13 mouse cellular contexts compared by ENCODE assay signal in the genomic region with DNA sequence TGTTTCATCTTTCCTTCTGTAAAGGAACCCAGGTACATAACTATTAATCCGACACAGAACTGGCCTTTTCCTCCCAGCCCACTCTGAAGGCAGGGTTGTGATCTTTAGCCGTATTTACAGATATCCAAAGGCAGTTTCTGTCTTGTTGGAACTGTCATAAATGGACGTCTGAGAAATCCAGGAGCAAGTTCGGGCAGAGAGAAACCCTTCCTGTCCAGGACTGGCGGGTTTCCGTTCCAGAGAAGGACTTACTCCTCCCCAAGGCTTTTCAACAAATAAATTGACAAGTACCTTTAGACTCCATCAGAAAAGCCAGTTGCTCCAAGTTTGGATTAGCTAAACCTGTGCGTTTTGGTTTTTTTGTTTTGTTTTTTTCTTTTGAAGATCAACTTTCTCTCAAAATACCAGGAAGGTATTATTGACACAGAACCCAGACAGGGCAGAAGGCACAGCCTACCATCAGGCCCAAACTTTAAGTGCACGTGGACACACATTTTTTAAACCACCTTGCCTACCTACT. TPM values are rescaled to one million over a fixed set of nuclear protein-coding genes. Genes with fewer than 3 reads are reported as not detected.
DNase-seq lines count a peak whose midpoint lies in the region; ATAC-seq and TF ChIP-seq lines count a peak whose summit lies in the region.
"Had no signal": no experiment of that assay in that cellular context is flagged by ENCODE, and none has a peak within 500 bp of the region (broad histone marks: within the 10 kb centered on the region; RNA-seq: fewer than 3 reads in every experiment).

No protein-coding gene starts in this region.

- intact Hi-C loops in left cerebral cortex, postnatal 14 days (cut with DNase I) = no loop called here

- peaks cover 89% of the 10 kb centered on the region for H3K4me1 ChIP-seq in hindbrain, embryonic 10.5 days (replicated peaks)
- peaks cover 27% of the 10 kb centered on the region for H3K4me1 ChIP-seq in hindbrain, postnatal 0 days (ENCODE audit: insufficient read depth, low read length)
- peaks cover 58% of the 10 kb centered on the region for H3K4me1 ChIP-seq in neural tube, embryonic 11.5 days (ENCODE audit: control insufficient read depth, insufficient read depth, low read length)
- H3K4me1 ChIP-seq in forebrain, postnatal 0 days (ENCODE audit: insufficient read depth) = peaks cover 33% of the 10 kb centered on the region
- peaks cover 81% of the 10 kb centered on the region for H3K4me1 ChIP-seq in neural tube, embryonic 15.5 days

- H3K27me3 ChIP-seq in hindbrain, embryonic 10.5 days (ENCODE audit: insufficient read depth, poor library complexity, severe bottlenecking) = peaks cover 65% of the 10 kb centered on the region
- H3K27me3 ChIP-seq in hindbrain, postnatal 0 days (ENCODE audit: insufficient read depth, low read length) = no peaks in the 10 kb centered on the region
- H3K27me3 ChIP-seq in neural tube, embryonic 11.5 days (ENCODE audit: control insufficient read depth, insufficient read depth, low read length) = peaks cover 2% of the 10 kb centered on the region; the same call in 1 of the 2 replicates
- H3K27me3 ChIP-seq in forebrain, postnatal 0 days (ENCODE audit: insufficient read depth, low read length) = no peaks in the 10 kb centered on the region
- H3K27me3 ChIP-seq in neural tube, embryonic 15.5 days (replicated peaks) = no peaks in the 10 kb centered on the region
- H3K27me3 ChIP-seq: stomach, embryonic 15.5 days had no signal

- H3K27ac ChIP-seq in hindbrain, embryonic 10.5 days = peak overlapping the region; percentile 98
- H3K27ac ChIP-seq in hindbrain, postnatal 0 days = no peak overlapping the region
- no peak overlapping the region for H3K27ac ChIP-seq in neural tube, embryonic 11.5 days (ENCODE audit: low read depth, low read length)
- H3K27ac ChIP-seq in forebrain, postnatal 0 days (ENCODE audit: low read depth, low read length) = peak overlapping the region; percentile 86
- no peak overlapping the region; the same call in 1 of the 2 replicates for H3K27ac ChIP-seq in neural tube, embryonic 15.5 days (replicated peaks)
- H3K27ac ChIP-seq: stomach, embryonic 15.5 days had no signal

- no peak overlapping the region for H3K4me2 ChIP-seq in hindbrain, postnatal 0 days (ENCODE audit: low read depth, low read length)
- H3K4me2 ChIP-seq in neural tube, embryonic 11.5 days (ENCODE audit: low read depth) = 0 out of 2 replicates have a peak overlapping the region, but pooled peaks have one; percentile 1
- peak overlapping the region; percentile 65 for H3K4me2 ChIP-seq in forebrain, postnatal 0 days (ENCODE audit: low read depth)
- 0 out of 2 replicates have a peak overlapping the region, but pooled peaks have one; percentile 55 for H3K4me2 ChIP-seq in neural tube, embryonic 15.5 days

- no peak overlapping the region for H3K9ac ChIP-seq in hindbrain, postnatal 0 days (replicated peaks; ENCODE audit: low read length)
- H3K9ac ChIP-seq in neural tube, embryonic 11.5 days (ENCODE audit: low read length) = no peak overlapping the region
- H3K9ac ChIP-seq in forebrain, postnatal 0 days = peak overlapping the region; percentile 55; the same call in 1 of the 2 replicates
- no peak overlapping the region for H3K9ac ChIP-seq in neural tube, embryonic 15.5 days (replicated peaks)
- H3K9ac ChIP-seq: stomach, embryonic 15.5 days had no signal

- no peaks in the 10 kb centered on the region for H3K36me3 ChIP-seq in hindbrain, embryonic 10.5 days
- H3K36me3 ChIP-seq in hindbrain, postnatal 0 days (ENCODE audit: insufficient read depth, low read length) = no peaks in the 10 kb centered on the region
- H3K36me3 ChIP-seq in neural tube, embryonic 11.5 days (ENCODE audit: control insufficient read depth, insufficient read depth, low read length) = no peaks in the 10 kb centered on the region
- peaks cover 5% of the 10 kb centered on the region; the same call in 1 of the 2 replicates for H3K36me3 ChIP-seq in forebrain, postnatal 0 days (ENCODE audit: insufficient read depth)
- no peaks in the 10 kb centered on the region for H3K36me3 ChIP-seq in neural tube, embryonic 15.5 days
- H3K36me3 ChIP-seq: stomach, embryonic 15.5 days had no signal

- H3K4me3 ChIP-seq in hindbrain, embryonic 10.5 days = peak overlapping the region; percentile 54; the same call in 1 of the 2 replicates
- H3K4me3 ChIP-seq in hindbrain, postnatal 0 days (ENCODE audit: low read length) = no peak overlapping the region
- H3K4me3 ChIP-seq in neural tube, embryonic 11.5 days (ENCODE audit: low read depth, low read length) = no peak overlapping the region
- no peak overlapping the region for H3K4me3 ChIP-seq in forebrain, postnatal 0 days (ENCODE audit: low read depth, low read length)
- no peak overlapping the region for H3K4me3 ChIP-seq in neural tube, embryonic 15.5 days (replicated peaks)

- no peak for TF ChIP-seq CTCF in hindbrain, postnatal 0 days (IDR thresholded peaks at IDR 0.05; ENCODE audit: low read depth)
- TF ChIP-seq CTCF in forebrain, postnatal 0 days (IDR thresholded peaks at IDR 0.05; ENCODE audit: low read depth) = no peak

- H3K9me3 ChIP-seq in hindbrain, embryonic 10.5 days = no peaks in the 10 kb centered on the region
- H3K9me3 ChIP-seq in hindbrain, postnatal 0 days (ENCODE audit: low read length) = no peaks in the 10 kb centered on the region
- no peaks in the 10 kb centered on the region for H3K9me3 ChIP-seq in neural tube, embryonic 11.5 days (ENCODE audit: control insufficient read depth, low read length)
- H3K9me3 ChIP-seq in forebrain, postnatal 0 days (ENCODE audit: low read length) = no peaks in the 10 kb centered on the region
- no peaks in the 10 kb centered on the region for H3K9me3 ChIP-seq in neural tube, embryonic 15.5 days (replicated peaks)
- H3K9me3 ChIP-seq: stomach, embryonic 15.5 days had no signal

- DNase-seq in hindbrain, embryonic 10.5 days (ENCODE audit: low spot score) = no peak
- no peak for DNase-seq in hindbrain, postnatal 0 days (ENCODE audit: low spot score)
- DNase-seq in neural tube, embryonic 11.5 days (ENCODE audit: low spot score) = no peak
- no peak for DNase-seq in neural tube, embryonic 10.5 days (ENCODE audit: extremely low spot score, low spot score)
- DNase-seq in forebrain, postnatal 0 days = peak; percentile 47
- DNase-seq in left cerebral cortex, postnatal 14 days (ENCODE audit: low spot score in 2 of 2) = no peak
- no peak for DNase-seq in embryo, embryonic 11 days
- DNase-seq: cerebellum, adult 9-11 months; gastrocnemius, postnatal 10 days; lung, adult 18-20 months; right cerebral cortex, postnatal 4 days had no signal

- no peak for ATAC-seq in hindbrain, postnatal 0 days
- no peak for ATAC-seq in neural tube, embryonic 11.5 days (ENCODE audit: insufficient read depth, low FRiP score, low TSS enrichment)
- no peak for ATAC-seq in forebrain, postnatal 0 days
- ATAC-seq in neural tube, embryonic 15.5 days (ENCODE audit: low FRiP score) = no peak

- 44% methylated on average over 8 of the region's 8 CpGs for WGBS in hindbrain, embryonic 10.5 days
- 77% methylated on average over 8 of the region's 8 CpGs for WGBS in hindbrain, postnatal 0 days
- 51% methylated on average over 8 of the region's 8 CpGs for WGBS in neural tube, embryonic 11.5 days
- 65% methylated on average over 8 of the region's 8 CpGs for WGBS in forebrain, postnatal 0 days
- 60% methylated on average over 8 of the region's 8 CpGs for WGBS in neural tube, embryonic 15.5 days

RNA-seq across cellular contexts. Expression of gene Bcl11b, which starts 24.6 kb away (rescaled TPM):
- 3.0 and 3.3 TPM in 2 replicates for polyA plus RNA-seq in hindbrain, embryonic 10.5 days (2016; fragmentation: Nextera tagmentation; extraction: Ambion mirVana)
- 30.0 and 31.6 TPM in 2 replicates for total RNA-seq in hindbrain, postnatal 0 days (2014; rRNA removed)
- polyA plus RNA-seq in hindbrain, postnatal 0 days (2015; fragmentation: Nextera tagmentation; extraction: Ambion mirVana) = 9.8 and 12.0 TPM in 2 replicates
- polyA plus RNA-seq in neural tube, embryonic 11.5 days (2014; fragmentation: Nextera tagmentation; extraction: Ambion mirVana) = 9.4 and 9.5 TPM in 2 replicates
- 103 and 122 TPM in 2 replicates for total RNA-seq in forebrain, postnatal 0 days (2014; rRNA removed)
- 45.4 and 70.1 TPM in 2 replicates for polyA plus RNA-seq in forebrain, postnatal 0 days (2015; fragmentation: Nextera tagmentation; extraction: Ambion mirVana)
- 21.6 and 22.2 TPM in 2 replicates for polyA plus RNA-seq in neural tube, embryonic 15.5 days (2015; fragmentation: Nextera tagmentation; extraction: Ambion mirVana)
- 10 to 100 TPM; 42.5 to 72.8 TPM for total RNA-seq in left cerebral cortex, postnatal 14 days (2021)

Comparison
In these comparisons a context has a peak if more than half of its experiments do, and no peak if none do; other contexts are left out.
1. H3K27ac ChIP-seq: peak in hindbrain, embryonic 10.5 days (single experiment) and forebrain, postnatal 0 days (single experiment); none in hindbrain, postnatal 0 days (single experiment), neural tube, embryonic 11.5 days (single experiment) and neural tube, embryonic 15.5 days (single experiment).